Mouse (Mus musculus) neural tube, embryonic 15.5 days (tissue): ENCODE data around the gene Ctnna3. TPM values are rescaled to one million over a fixed set of nuclear protein-coding genes. Genes with fewer than 3 reads are reported as not detected.
"Not testable (repeated sequence)": the region's sequence is repeated elsewhere in the genome, so short reads cannot be mapped to it uniquely, and the experiment has no call there.

Source experiments
- ATAC-seq: fragments of 200-750 bp; cut with Nextera tagmentation; 2 replicates; pipeline ENCODE4 v1.8.0; 2017; ENCODE audit warnings: mild to moderate bottlenecking, moderate TSS enrichment, moderate library complexity; ENCODE audit not compliant: low FRiP score
- H3K27ac ChIP-seq: fragments of 300-500 bp; sonication (generic); replicated peaks from 2 replicates; pipeline ENCODE4 v1.5.1; 2015; ENCODE audit warnings: mild to moderate bottlenecking, inconsistent platforms
- H3K27me3 ChIP-seq: fragments of 300-500 bp; sonication (generic); replicated peaks from 2 replicates; pipeline ENCODE4 v1.6.1; 2015; ENCODE audit warnings: inconsistent platforms
- H3K36me3 ChIP-seq: fragments of 300-500 bp; sonication (generic); 2 replicates; pipeline ENCODE4 v1.6.1; 2015; ENCODE audit warnings: inconsistent platforms
- H3K4me1 ChIP-seq: fragments of 300-500 bp; sonication (generic); 2 replicates; pipeline ENCODE4 v1.6.1; 2015; ENCODE audit warnings: inconsistent platforms
- H3K4me2 ChIP-seq: fragments of 300-500 bp; sonication (generic); 2 replicates; pipeline ENCODE4 v1.6.1; 2015; ENCODE audit warnings: inconsistent platforms, mild to moderate bottlenecking, moderate library complexity
- H3K4me3 ChIP-seq: fragments of 300-500 bp; sonication (generic); replicated peaks from 2 replicates; pipeline ENCODE4 v1.5.1; 2015; ENCODE audit warnings: mild to moderate bottlenecking, inconsistent platforms
- H3K9ac ChIP-seq: fragments of 300-500 bp; sonication (generic); replicated peaks from 2 replicates; pipeline ENCODE4 v1.6.1; 2015; ENCODE audit warnings: mild to moderate bottlenecking, inconsistent platforms
- H3K9me3 ChIP-seq: fragments of 300-500 bp; sonication (generic); replicated peaks from 2 replicates; pipeline ENCODE4 v1.6.1; 2016; ENCODE audit warnings: inconsistent platforms
- WGBS: fragments of 180-500 bp; shearing (Covaris S2); methylation state at CpG from one replicate; pipeline ENCODE4 v1.1.7; 2015; ENCODE audit warnings: mixed read lengths; 5-methylcytosine and 5-hydroxymethylcytosine counted together
- polyA plus RNA-seq: library from polyadenylated mRNA; unstranded; fragments of >200 nt; fragmentation: Nextera tagmentation; extraction: Ambion mirVana; gene quantifications from 2 replicates; pipeline ENCODE4 v1.2.1, GENCODE M21; 2015

The Ctnna3 gene
- polyA plus RNA-seq, result 7.9 and 9.5 TPM in 2 replicates

GRCm38 (mm10) chr10:63429785-63430305 lies at the start of gene Ctnna3:
Gene Ctnna3 (plus strand): TSS chr10:63430098.
- Histone ChIP-seq H3K4me1 (peaks cover 6% of the 10 kb centered on the region; the same call in 1 of the 2 replicates), H3K36me3 (no peaks in the 10 kb centered on the region), H3K4me3 (peak within 1 kb of the TSS; percentile 74), H3K9me3 (no peaks in the 10 kb centered on the region), H3K27ac (peak within 1 kb of the TSS; percentile 83), H3K4me2 (peak within 1 kb of the TSS; percentile 80), H3K9ac (peak within 1 kb of the TSS; percentile 56), H3K27me3 (no peaks in the 10 kb centered on the region)
- under 1% methylated on average over 55 of the region's 55 CpGs for WGBS
- peak; percentile 97 for ATAC-seq

GRCm38 (mm10) chr10:63381498-63382280 lies 48.2 kb upstream of the Ctnna3 start, which contains the start of gene Sirt1:
Gene Sirt1 (minus strand): TSS chr10:63381704.
- Histone ChIP-seq H3K36me3 (no peaks in the 10 kb centered on the region), H3K27me3 (peaks cover 6% of the 10 kb centered on the region; the same call in 1 of the 2 replicates), H3K27ac (peak within 1 kb of the TSS; percentile 71), H3K9me3 (no peaks in the 10 kb centered on the region), H3K9ac (peak within 1 kb of the TSS; percentile 60), H3K4me2 (peak within 1 kb of the TSS; percentile 92), H3K4me1 (peaks cover 14% of the 10 kb centered on the region), H3K4me3 (peak within 1 kb of the TSS; percentile 57)
- 7% methylated on average over 24 of the region's 24 CpGs for WGBS
- no peak; the same call in 1 of the 2 replicates for ATAC-seq

DNA sequence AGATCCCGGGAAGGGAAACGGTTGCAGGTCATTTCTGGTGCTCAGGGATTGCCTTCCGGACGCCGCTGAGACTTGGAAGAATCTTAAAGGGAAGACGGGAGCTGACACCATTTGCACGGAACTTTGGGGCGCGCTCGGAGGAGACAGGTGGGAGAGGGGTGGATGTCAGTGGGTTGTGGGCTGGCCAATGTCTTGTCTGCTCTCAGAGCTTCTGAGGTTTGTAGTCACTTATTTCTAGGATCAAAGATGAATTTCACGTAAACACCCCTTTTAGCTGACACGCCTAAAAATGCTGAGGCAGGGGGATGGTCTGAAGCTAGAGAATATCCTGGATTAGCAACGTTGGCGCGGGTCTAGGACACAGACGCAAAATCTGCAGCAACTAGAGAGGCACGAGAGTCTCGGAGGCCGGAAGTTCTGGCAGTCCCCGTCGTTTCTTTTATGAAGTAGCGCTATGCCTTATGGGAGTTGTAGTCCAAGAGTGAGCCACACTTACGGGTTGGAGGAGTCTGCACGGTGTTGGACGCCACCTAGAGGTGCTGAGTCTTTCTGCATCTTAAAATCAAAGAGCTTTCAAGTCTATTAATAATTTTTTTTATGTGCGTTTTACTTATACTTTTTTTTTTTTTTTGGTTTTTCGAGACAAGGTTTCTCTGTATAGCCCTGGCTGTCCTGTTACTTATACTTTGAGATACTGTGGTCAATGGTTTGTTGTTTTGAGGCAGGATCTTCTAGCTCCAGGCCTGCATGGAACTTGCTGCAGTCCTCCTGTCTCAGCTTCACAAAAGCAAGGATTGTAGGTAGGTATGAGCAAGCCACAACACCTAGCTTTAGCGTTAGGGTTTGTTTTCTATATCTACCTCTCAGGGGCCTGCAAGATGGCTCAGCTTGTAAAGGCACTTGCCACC lies 47.3 kb upstream of the Ctnna3 start, which contains the start of gene Dnajc12:
Gene Dnajc12, plus strand, starts transcription at position 72 of the 908 bp plus-strand sequence.
- Histone ChIP-seq H3K27ac (peak within 1 kb of the TSS; percentile 71), H3K9ac (peak within 1 kb of the TSS; percentile 60), H3K4me1 (peaks cover 18% of the 10 kb centered on the region), H3K4me2 (peak within 1 kb of the TSS; percentile 92), H3K27me3 (peaks cover 6% of the 10 kb centered on the region; the same call in 1 of the 2 replicates), H3K36me3 (no peaks in the 10 kb centered on the region), H3K9me3 (no peaks in the 10 kb centered on the region), H3K4me3 (peak within 1 kb of the TSS; percentile 57)
- ATAC-seq, result peak; percentile 93
- WGBS, result under 1% methylated on average over 28 of the region's 28 CpGs

DNA sequence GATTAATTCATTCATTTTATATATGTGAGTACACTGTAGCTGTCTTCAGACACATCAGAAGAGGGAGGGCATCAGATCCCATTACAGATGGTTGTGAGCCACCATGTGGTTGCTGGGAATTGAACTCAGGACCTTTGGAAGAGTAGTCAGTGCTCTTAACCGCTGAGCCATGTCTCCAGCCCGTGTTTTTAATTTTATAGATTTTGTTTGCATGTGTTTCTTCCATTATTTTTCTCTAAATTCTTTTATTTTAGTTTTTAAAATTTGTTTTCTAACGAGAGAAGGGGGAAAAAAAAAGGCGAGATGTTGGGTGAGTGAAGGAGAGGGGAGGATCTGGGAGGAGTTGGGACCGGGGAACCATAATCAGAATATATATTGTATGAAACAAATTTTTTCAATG lies 44.0 kb upstream of the Ctnna3 start:
- WGBS, result 33% methylated on average over 5 of the region's 5 CpGs
- Histone ChIP-seq H3K4me1 (peaks cover 18% of the 10 kb centered on the region), H3K4me2 (peak overlapping the region; percentile 72), H3K9ac (0 out of 2 replicates have a peak overlapping the region, but pooled peaks have one; percentile 23), H3K4me3 (peak overlapping the region; percentile 63)
- not testable (repeated sequence) for H3K36me3 ChIP-seq, ATAC-seq, H3K27ac ChIP-seq, H3K9me3 ChIP-seq, H3K27me3 ChIP-seq

DNA sequence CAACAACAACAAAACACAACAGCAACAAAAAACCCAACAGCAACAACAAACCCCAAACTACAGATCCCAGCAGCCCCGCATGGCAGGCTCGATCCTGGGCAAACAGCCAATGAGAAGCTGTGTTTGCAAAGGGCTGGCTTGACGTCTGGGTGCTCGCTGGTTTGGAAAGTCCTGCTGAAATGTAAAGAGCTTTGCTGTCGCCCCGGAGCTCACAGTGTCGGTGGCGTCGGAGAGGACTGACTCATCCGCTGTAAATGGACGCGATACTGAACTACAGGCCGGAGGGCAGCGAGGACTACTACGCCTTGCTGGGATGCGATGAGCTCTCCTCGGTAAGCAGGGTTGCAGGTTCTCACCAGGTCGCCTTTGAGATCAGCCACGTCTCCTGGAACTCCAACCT lies 43.5 kb upstream of the Ctnna3 start:
- H3K9me3 ChIP-seq, result no peaks in the 10 kb centered on the region
- H3K4me2 ChIP-seq, result peak overlapping the region; percentile 72
- H3K36me3 ChIP-seq, result no peaks in the 10 kb centered on the region
- ATAC-seq, result peak; percentile 72
- H3K9ac ChIP-seq, result peak overlapping the region; percentile 62
- H3K4me1 ChIP-seq, result peaks cover 15% of the 10 kb centered on the region
- H3K27me3 ChIP-seq, result no peaks in the 10 kb centered on the region
- under 1% methylated on average over 19 of the region's 19 CpGs for WGBS
- peak overlapping the region; percentile 81 for H3K27ac ChIP-seq
- peak overlapping the region; percentile 63 for H3K4me3 ChIP-seq

- H3K4me3 ChIP-seq, result peak overlapping the region; percentile 63
- no peaks in the 10 kb centered on the region for H3K9me3 ChIP-seq
- peak overlapping the region; percentile 62 for H3K9ac ChIP-seq
- peak overlapping the region; percentile 72 for H3K4me2 ChIP-seq
- no peaks in the 10 kb centered on the region for H3K36me3 ChIP-seq
- no peak for ATAC-seq
- WGBS, result 2% methylated on average over 10 of the region's 10 CpGs
- H3K4me1 ChIP-seq, result peaks cover 10% of the 10 kb centered on the region
- H3K27ac ChIP-seq, result peak overlapping the region; percentile 81
- no peaks in the 10 kb centered on the region for H3K27me3 ChIP-seq
These were observed 42.9 kb upstream of the Ctnna3 start for GRCm38 (mm10) chr10:63386991-63387390.

DNA sequence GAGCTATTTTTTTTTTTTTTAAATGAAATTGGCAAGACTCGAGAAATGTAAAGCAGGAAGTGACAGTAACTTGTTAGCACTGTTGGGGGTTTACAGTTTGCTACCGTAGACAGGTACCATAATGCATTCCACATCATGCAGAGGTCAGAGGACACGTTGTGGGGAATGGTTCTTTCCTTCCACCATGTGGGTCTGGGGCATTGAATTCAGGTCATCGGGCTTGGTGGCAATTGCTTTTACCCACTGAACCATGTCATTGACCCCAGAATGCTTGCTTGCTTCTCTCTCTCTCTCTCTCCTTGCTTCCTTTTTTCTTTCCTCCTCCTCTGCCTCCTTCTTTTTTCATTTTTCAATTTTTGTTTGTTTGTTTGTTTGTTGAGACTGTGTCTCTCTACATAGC lies 41.0 kb upstream of the Ctnna3 start:
- no peak for ATAC-seq
- 59% methylated on average over 4 of the region's 4 CpGs for WGBS
- Histone ChIP-seq H3K36me3 (no peaks in the 10 kb centered on the region), H3K9me3 (no peaks in the 10 kb centered on the region), H3K4me2 (no peak overlapping the region), H3K27ac (no peak overlapping the region), H3K4me1 (peaks cover 9% of the 10 kb centered on the region; the same call in 1 of the 2 replicates), H3K9ac (no peak overlapping the region), H3K4me3 (no peak overlapping the region), H3K27me3 (no peaks in the 10 kb centered on the region)

DNA sequence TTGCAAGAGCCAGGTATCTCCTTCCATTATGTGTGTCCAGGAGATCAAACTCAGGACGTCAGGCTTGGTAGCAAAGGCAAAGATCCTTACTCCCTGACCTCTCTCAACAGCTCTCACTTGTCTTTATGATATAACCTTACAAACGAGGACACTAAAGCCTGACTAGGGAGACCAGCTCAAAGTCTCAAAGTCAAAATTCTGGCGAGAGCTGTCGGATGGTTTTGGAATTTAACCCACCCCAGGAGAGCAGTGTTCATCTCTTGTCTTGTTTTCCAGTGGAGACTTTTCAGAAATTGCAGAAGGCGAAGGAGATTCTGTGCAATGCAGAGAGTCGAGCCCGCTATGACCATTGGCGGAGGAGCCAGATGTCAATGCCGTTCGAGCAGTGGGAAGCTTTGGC lies 32.9 kb upstream of the Ctnna3 start:
- WGBS, result 92% methylated on average over 10 of the region's 10 CpGs
- no peak for ATAC-seq
- no peak overlapping the region for H3K4me3 ChIP-seq
- H3K9ac ChIP-seq, result no peak overlapping the region
- H3K4me2 ChIP-seq, result no peak overlapping the region
- H3K27ac ChIP-seq, result no peak overlapping the region
- H3K9me3 ChIP-seq, result no peaks in the 10 kb centered on the region
- H3K27me3 ChIP-seq, result no peaks in the 10 kb centered on the region
- no peaks in the 10 kb centered on the region for H3K4me1 ChIP-seq
- no peaks in the 10 kb centered on the region for H3K36me3 ChIP-seq

- H3K4me2 ChIP-seq, result no peak overlapping the region
- H3K9me3 ChIP-seq, result no peaks in the 10 kb centered on the region
- no peak overlapping the region for H3K27ac ChIP-seq
- no peak overlapping the region for H3K9ac ChIP-seq
- WGBS, result 79% methylated on average over 5 of the region's 5 CpGs
- no peaks in the 10 kb centered on the region for H3K4me1 ChIP-seq
- no peaks in the 10 kb centered on the region for H3K36me3 ChIP-seq
- no peaks in the 10 kb centered on the region for H3K27me3 ChIP-seq
- H3K4me3 ChIP-seq, result no peak overlapping the region
- no peak for ATAC-seq
These were observed 27.0 kb upstream of the Ctnna3 start for GRCm38 (mm10) chr10:63402731-63403504.

DNA sequence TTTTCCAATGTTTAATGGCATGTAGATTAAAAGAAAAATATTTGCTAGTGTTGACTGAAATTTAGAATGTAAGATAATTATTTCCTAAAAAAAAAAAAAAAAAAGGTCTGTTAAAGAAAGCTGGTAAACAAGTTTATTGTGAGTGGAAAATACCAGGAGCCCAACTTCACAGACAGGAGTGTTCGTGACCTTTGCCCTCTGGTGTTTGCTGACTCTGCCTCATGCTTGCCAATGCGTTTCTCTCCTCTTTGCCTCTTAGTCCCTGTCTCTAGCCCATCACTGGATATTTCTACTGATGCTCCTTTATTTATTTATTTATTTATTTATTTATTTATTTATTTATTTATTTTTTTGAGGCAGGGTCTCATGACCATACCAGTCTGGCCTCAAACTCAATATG lies 26.3 kb upstream of the Ctnna3 start:
- H3K27me3 ChIP-seq, result no peaks in the 10 kb centered on the region
- no peak overlapping the region for H3K4me3 ChIP-seq
- no peaks in the 10 kb centered on the region for H3K4me1 ChIP-seq
- no peak overlapping the region for H3K4me2 ChIP-seq
- WGBS, result 84% methylated on average over 2 of the region's 2 CpGs
- H3K9me3 ChIP-seq, result no peaks in the 10 kb centered on the region
- H3K27ac ChIP-seq, result no peak overlapping the region
- no peak for ATAC-seq
- H3K9ac ChIP-seq, result no peak overlapping the region
- H3K36me3 ChIP-seq, result no peaks in the 10 kb centered on the region
